In the genomic region with DNA sequence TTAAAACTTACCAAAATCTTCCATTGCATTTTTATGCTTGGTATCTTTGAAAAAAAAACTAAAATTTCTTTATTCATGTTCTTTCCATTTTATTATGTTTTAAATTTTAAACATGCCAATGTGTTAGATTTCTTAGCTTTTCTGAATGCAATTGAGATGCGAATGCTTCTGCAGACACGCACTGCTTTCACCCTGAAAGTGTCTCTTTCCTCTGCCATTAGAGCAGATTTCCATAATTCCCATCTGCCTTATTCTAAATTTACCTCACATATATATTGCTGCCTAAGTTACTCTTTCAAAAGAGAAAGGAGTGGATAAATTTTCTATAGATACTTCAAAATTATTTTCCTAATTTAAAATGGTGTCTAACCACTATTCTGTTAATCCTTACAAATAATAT, we compare ENCODE assay signal across 21 mouse cellular contexts.
DNase-seq lines count a peak whose midpoint lies in the region; ATAC-seq lines count a peak whose summit lies in the region.
"Had no signal": no experiment of that assay in that cellular context is flagged by ENCODE, and none has a peak within 500 bp of the region (broad histone marks: within the 10 kb centered on the region; RNA-seq: fewer than 3 reads in every experiment).

No protein-coding gene starts in this region.

- no peak overlapping the region for H3K27ac ChIP-seq in forebrain, embryonic 16.5 days (ENCODE audit: low read length)
- H3K27ac ChIP-seq in forebrain, embryonic 13.5 days = no peak overlapping the region
- H3K27ac ChIP-seq: embryonic facial prominence, embryonic 13.5 days; embryonic facial prominence, embryonic 15.5 days; forebrain, embryonic 10.5 days had no signal

- no peak overlapping the region for H3K9ac ChIP-seq in forebrain, embryonic 16.5 days (replicated peaks; ENCODE audit: low read depth, low read length)
- no peak overlapping the region for H3K9ac ChIP-seq in forebrain, embryonic 13.5 days
- H3K9ac ChIP-seq: embryonic facial prominence, embryonic 13.5 days; embryonic facial prominence, embryonic 15.5 days had no signal

- ATAC-seq in forebrain, embryonic 16.5 days = peak; percentile 73; the same call in 1 of the 2 replicates
- no peak for ATAC-seq in forebrain, embryonic 13.5 days
- ATAC-seq in frontal cortex, adult (ENCODE audit: low TSS enrichment) = peak; percentile 95

- H3K4me1 ChIP-seq in forebrain, embryonic 16.5 days (replicated peaks; ENCODE audit: control insufficient read depth, insufficient read depth, low read length) = no peaks in the 10 kb centered on the region
- no peaks in the 10 kb centered on the region for H3K4me1 ChIP-seq in forebrain, embryonic 13.5 days
- H3K4me1 ChIP-seq: embryonic facial prominence, embryonic 13.5 days; embryonic facial prominence, embryonic 15.5 days; forebrain, embryonic 10.5 days had no signal

- intact Hi-C loops in heart, postnatal 25 days (cut with DNase I) = no loop called here

- no peak overlapping the region for H3K4me2 ChIP-seq in forebrain, embryonic 16.5 days (ENCODE audit: low read length)
- no peak overlapping the region for H3K4me2 ChIP-seq in forebrain, embryonic 13.5 days
- H3K4me2 ChIP-seq: embryonic facial prominence, embryonic 13.5 days; embryonic facial prominence, embryonic 15.5 days had no signal

- H3K9me3 ChIP-seq in forebrain, embryonic 16.5 days (ENCODE audit: control insufficient read depth, low read length) = no peaks in the 10 kb centered on the region
- H3K9me3 ChIP-seq in forebrain, embryonic 13.5 days (replicated peaks) = no peaks in the 10 kb centered on the region
- H3K9me3 ChIP-seq: embryonic facial prominence, embryonic 13.5 days; embryonic facial prominence, embryonic 15.5 days; forebrain, embryonic 10.5 days had no signal

- WGBS in forebrain, embryonic 16.5 days = 48% methylated on average over 2 of the region's 2 CpGs
- 82% methylated on average over 2 of the region's 2 CpGs for WGBS in forebrain, embryonic 13.5 days

- no peaks in the 10 kb centered on the region for H3K36me3 ChIP-seq in forebrain, embryonic 16.5 days (ENCODE audit: control insufficient read depth, insufficient read depth)
- H3K36me3 ChIP-seq in forebrain, embryonic 13.5 days (ENCODE audit: poor library complexity, severe bottlenecking) = no peaks in the 10 kb centered on the region
- H3K36me3 ChIP-seq: embryonic facial prominence, embryonic 13.5 days; embryonic facial prominence, embryonic 15.5 days; forebrain, embryonic 10.5 days had no signal

- no peak overlapping the region for H3K4me3 ChIP-seq in forebrain, embryonic 16.5 days (replicated peaks; ENCODE audit: low read length)
- no peak overlapping the region for H3K4me3 ChIP-seq in forebrain, embryonic 13.5 days
- H3K4me3 ChIP-seq: embryonic facial prominence, embryonic 13.5 days; embryonic facial prominence, embryonic 15.5 days; erythroblast, embryonic 14.5 days; forebrain, embryonic 10.5 days had no signal

- DNase-seq in frontal cortex, postnatal 14 days (ENCODE audit: low spot score in 2 of 2) = no peak
- peak; percentile 43 for DNase-seq in brain, embryonic 18.5 days (ENCODE audit: low read depth, low spot score)
- no peak for DNase-seq in heart, postnatal 25 days (ENCODE audit: low spot score)
- no peak for DNase-seq in spleen, postnatal 14 days (ENCODE audit: low spot score in 2 of 2)
- DNase-seq: adrenal gland, adult 2 months; adrenal gland, postnatal 10 days; adrenal gland, postnatal 25 days; cerebellum, adult 11 months; cerebellum, adult 18-20 months; cerebellum, adult 8-10 months; cerebellum, adult 9-11 months; cerebellum, postnatal 14 days; cerebellum, postnatal 36 days; embryo, embryonic 11 days had no signal

- no peaks in the 10 kb centered on the region for H3K27me3 ChIP-seq in forebrain, embryonic 16.5 days (replicated peaks; ENCODE audit: control insufficient read depth, insufficient read depth, low read length)
- H3K27me3 ChIP-seq in forebrain, embryonic 13.5 days = no peaks in the 10 kb centered on the region
- H3K27me3 ChIP-seq: embryonic facial prominence, embryonic 13.5 days; embryonic facial prominence, embryonic 15.5 days had no signal
